Mouse (Mus musculus) spleen, adult 2 months (tissue): ENCODE measurements at regions not wholly inside any gene's neighbourhood (a gene's known extent, or its start where the extent isn't known, plus 50 kb on each side); places are given as distances from the start of the nearest gene placed in this dataset.

Experiments used
- DNase-seq, 2 experiments: peaks; one replicate each; pipeline versions ENCODE4 v3.0.0 to v3.0.0-alpha.2; 2012 to 2021; ENCODE audit warnings: low spot score in 2 of 2, low read depth in 1 of 2
- H3K27ac ChIP-seq: fragments of 200-500 bp; 2 replicates; pipeline ENCODE4 v1.5.1; 2012; ENCODE audit warnings: low read length, inconsistent platforms; ENCODE audit not compliant: insufficient read depth
- H3K27me3 ChIP-seq: fragments of 200-500 bp; 2 replicates; pipeline ENCODE4 v1.6.1; 2012; ENCODE audit warnings: mild to moderate bottlenecking, moderate library complexity, low read length, inconsistent platforms; ENCODE audit not compliant: control insufficient read depth, insufficient read depth
- H3K36me3 ChIP-seq: fragments of 200-500 bp; 2 replicates; pipeline ENCODE4 v1.6.1; 2012; ENCODE audit warnings: mild to moderate bottlenecking, low read length, inconsistent platforms; ENCODE audit not compliant: control insufficient read depth, insufficient read depth
- H3K4me1 ChIP-seq: fragments of 200-500 bp; 2 replicates; pipeline ENCODE4 v1.6.1; 2011; ENCODE audit warnings: inconsistent platforms; ENCODE audit not compliant: control insufficient read depth, insufficient read depth, insufficient read length
- H3K4me3 ChIP-seq: fragments of 200-500 bp; 2 replicates; pipeline ENCODE4 v1.5.1; 2011; ENCODE audit warnings: mild to moderate bottlenecking, inconsistent platforms; ENCODE audit not compliant: insufficient read depth, insufficient read length; ENCODE audit errors: extremely low read depth
- CTCF ChIP-seq: fragments of 200-500 bp; IDR thresholded peaks from 2 replicates; pipeline ENCODE4 v1.5.1; 2011; ENCODE audit warnings: mild to moderate bottlenecking, inconsistent platforms; ENCODE audit not compliant: insufficient read depth, insufficient read length, insufficient replicate concordance; ENCODE audit errors: extremely low read depth
- POLR2A ChIP-seq: fragments of 200-500 bp; IDR thresholded peaks from 2 replicates; pipeline ENCODE4 v1.6.1; 2011; ENCODE audit warnings: low read depth, low read length, inconsistent platforms
- WGBS: fragments of 180-500 bp; shearing (Covaris S2); methylation state at CpG from one replicate; pipeline ENCODE4 v1.1.7; 2018; 5-methylcytosine and 5-hydroxymethylcytosine counted together

GRCm38 (mm10) chr4:31909086-31909673 lies 54.7 kb upstream of the Map3k7 start:
- DNase-seq, result no peak
- Histone ChIP-seq H3K27me3 (no peaks in the 10 kb centered on the region), H3K36me3 (no peaks in the 10 kb centered on the region), H3K27ac (no peak overlapping the region), H3K4me1 (no peaks in the 10 kb centered on the region), H3K4me3 (no peak overlapping the region)
- 83% methylated on average over 8 of the region's 8 CpGs for WGBS
- TF ChIP-seq CTCF (no peak), POLR2A (no peak)
